Mouse (Mus musculus) heart, embryonic 12.5 days (tissue): Measurements from ENCODE around the gene Bin2. TPM values are rescaled to one million over a fixed set of nuclear protein-coding genes. Genes with fewer than 3 reads are reported as not detected.
"Not testable (repeated sequence)": the region's sequence is repeated elsewhere in the genome, so short reads cannot be mapped to it uniquely, and the experiment has no call there.

ENCODE experiments used
- ATAC-seq: fragments of 200-750 bp; cut with Nextera tagmentation; 2 replicates; pipeline ENCODE4 v1.8.0; 2017; ENCODE audit warnings: moderate TSS enrichment, moderate library complexity; ENCODE audit not compliant: insufficient number of reproducible peaks, low FRiP score
- H3K27ac ChIP-seq: fragments of 300-500 bp; sonication (generic); 2 replicates; pipeline ENCODE4 v1.5.1; 2016; ENCODE audit warnings: mild to moderate bottlenecking, moderate library complexity; ENCODE audit not compliant: poor library complexity, severe bottlenecking
- H3K27me3 ChIP-seq: fragments of 300-500 bp; sonication (generic); replicated peaks from 2 replicates; pipeline ENCODE4 v1.6.1; 2016; ENCODE audit warnings: mild to moderate bottlenecking, moderate library complexity
- H3K36me3 ChIP-seq: fragments of 300-500 bp; sonication (generic); 2 replicates; pipeline ENCODE4 v1.6.1; 2016; ENCODE audit warnings: mild to moderate bottlenecking, moderate library complexity
- H3K4me1 ChIP-seq: fragments of 300-500 bp; sonication (generic); replicated peaks from 2 replicates; pipeline ENCODE4 v1.6.1; 2016; ENCODE audit warnings: mild to moderate bottlenecking
- H3K4me2 ChIP-seq: fragments of 300-500 bp; sonication (generic); 2 replicates; pipeline ENCODE4 v1.6.1; 2016; ENCODE audit warnings: mild to moderate bottlenecking, moderate library complexity
- H3K4me3 ChIP-seq: fragments of 300-500 bp; sonication (generic); 2 replicates; pipeline ENCODE4 v1.5.1; 2016; ENCODE audit warnings: mild to moderate bottlenecking
- H3K9ac ChIP-seq: fragments of 300-500 bp; sonication (generic); 2 replicates; pipeline ENCODE4 v1.6.1; 2016; ENCODE audit warnings: mild to moderate bottlenecking, moderate library complexity
- H3K9me3 ChIP-seq: fragments of 300-500 bp; sonication (generic); replicated peaks from 2 replicates; pipeline ENCODE4 v1.6.1; 2016; ENCODE audit warnings: mild to moderate bottlenecking, moderate library complexity
- WGBS: fragments of 180-500 bp; shearing (Covaris S2); methylation state at CpG from one replicate; pipeline ENCODE4 v1.1.7; 2016; 5-methylcytosine and 5-hydroxymethylcytosine counted together
- polyA plus RNA-seq: library from polyadenylated mRNA; unstranded; fragments of >200 nt; fragmentation: Nextera tagmentation; extraction: Ambion mirVana; gene quantifications from 2 replicates; pipeline ENCODE4 v1.2.1, GENCODE M21; 2016

The Bin2 gene
- polyA plus RNA-seq, 1 experiment from 2014 or later, result 3.7 TPM

DNA sequence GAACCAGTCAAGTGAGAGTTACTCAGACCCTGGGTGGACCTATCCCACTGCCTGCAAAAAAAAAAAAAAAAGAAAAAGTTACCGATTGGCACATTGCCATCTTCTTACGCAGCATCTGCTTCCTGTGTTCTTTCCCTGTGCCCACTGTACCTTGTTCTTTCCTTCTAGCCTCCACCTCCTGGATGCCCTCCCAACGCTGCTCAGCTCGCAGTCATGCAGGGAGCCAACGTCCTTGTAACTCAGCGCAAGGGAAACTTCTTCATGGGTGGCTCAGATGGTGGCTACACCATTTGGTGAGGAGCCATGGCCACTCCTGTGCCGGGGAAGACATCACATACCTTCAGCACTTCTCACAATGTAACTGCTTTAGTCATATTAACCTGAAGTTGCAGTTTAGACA lies 50.2 kb downstream of the Bin2 start:
- Histone ChIP-seq H3K27me3 (no peaks in the 10 kb centered on the region), H3K36me3 (peaks cover 47% of the 10 kb centered on the region), H3K4me3 (no peak overlapping the region), H3K27ac (no peak overlapping the region), H3K4me2 (no peak overlapping the region), H3K4me1 (peaks cover 17% of the 10 kb centered on the region), H3K9me3 (no peaks in the 10 kb centered on the region), H3K9ac (no peak overlapping the region)
- ATAC-seq, result no peak
- 86% methylated on average over 7 of the region's 7 CpGs for WGBS

DNA sequence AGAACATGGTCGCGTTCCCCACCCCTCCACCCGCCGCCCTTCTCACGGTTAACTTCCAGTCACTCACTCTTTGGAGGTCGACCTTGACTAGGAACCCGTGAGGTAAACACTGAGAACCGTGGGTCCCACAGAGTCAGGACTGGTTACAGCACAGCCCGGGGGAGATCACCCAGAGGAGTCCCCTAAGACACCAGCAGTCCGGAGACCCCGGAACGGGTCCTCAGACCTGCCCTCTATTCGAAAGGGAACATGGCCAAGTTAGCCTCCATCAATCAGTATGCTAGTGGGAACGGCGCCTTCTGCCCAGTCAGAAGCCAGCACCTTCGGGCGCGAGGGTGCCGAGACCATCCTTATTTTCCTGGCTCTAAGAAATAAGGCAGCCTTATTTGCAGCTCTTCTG lies 53.1 kb downstream of the Bin2 start:
- ATAC-seq, result no peak
- no peaks in the 10 kb centered on the region for H3K9me3 ChIP-seq
- peaks cover 17% of the 10 kb centered on the region for H3K4me1 ChIP-seq
- H3K27ac ChIP-seq, result peak overlapping the region; percentile 99
- H3K9ac ChIP-seq, result peak overlapping the region; percentile 97
- peaks cover 39% of the 10 kb centered on the region for H3K36me3 ChIP-seq
- peak overlapping the region; percentile 80 for H3K4me2 ChIP-seq
- H3K4me3 ChIP-seq, result peak overlapping the region; percentile 99
- WGBS, result under 1% methylated on average over 19 of the region's 19 CpGs
- no peaks in the 10 kb centered on the region for H3K27me3 ChIP-seq

DNA sequence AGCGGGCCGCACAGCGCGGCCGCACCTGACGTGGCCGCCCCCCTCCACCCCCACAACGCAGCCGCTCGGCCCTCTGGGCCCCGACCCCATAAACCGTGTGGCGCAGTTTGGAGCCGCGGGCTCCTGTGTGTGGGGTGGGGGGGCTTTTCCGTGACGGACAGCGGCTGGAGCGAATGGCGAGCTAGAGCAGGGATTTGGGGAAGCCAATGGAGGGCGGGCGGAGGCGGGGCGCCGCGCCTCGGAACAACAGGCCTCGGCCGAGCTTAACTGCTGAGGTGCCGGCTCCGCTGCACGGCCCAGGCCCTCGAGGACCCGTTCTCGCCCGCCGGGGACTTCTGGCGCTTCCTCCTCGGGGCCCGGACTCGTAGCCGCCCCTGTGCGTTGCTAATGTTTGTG lies 53.5 kb downstream of the Bin2 start:
- peak; percentile 83 for ATAC-seq
- peak overlapping the region; percentile 99 for H3K27ac ChIP-seq
- H3K36me3 ChIP-seq, result peaks cover 36% of the 10 kb centered on the region
- H3K4me1 ChIP-seq, result peaks cover 17% of the 10 kb centered on the region
- H3K4me2 ChIP-seq, result peak overlapping the region; percentile 80
- no peaks in the 10 kb centered on the region for H3K9me3 ChIP-seq
- peak overlapping the region; percentile 99 for H3K4me3 ChIP-seq
- H3K9ac ChIP-seq, result peak overlapping the region; percentile 97
- WGBS, result under 1% methylated on average over 39 of the region's 43 CpGs
- no peaks in the 10 kb centered on the region for H3K27me3 ChIP-seq

DNA sequence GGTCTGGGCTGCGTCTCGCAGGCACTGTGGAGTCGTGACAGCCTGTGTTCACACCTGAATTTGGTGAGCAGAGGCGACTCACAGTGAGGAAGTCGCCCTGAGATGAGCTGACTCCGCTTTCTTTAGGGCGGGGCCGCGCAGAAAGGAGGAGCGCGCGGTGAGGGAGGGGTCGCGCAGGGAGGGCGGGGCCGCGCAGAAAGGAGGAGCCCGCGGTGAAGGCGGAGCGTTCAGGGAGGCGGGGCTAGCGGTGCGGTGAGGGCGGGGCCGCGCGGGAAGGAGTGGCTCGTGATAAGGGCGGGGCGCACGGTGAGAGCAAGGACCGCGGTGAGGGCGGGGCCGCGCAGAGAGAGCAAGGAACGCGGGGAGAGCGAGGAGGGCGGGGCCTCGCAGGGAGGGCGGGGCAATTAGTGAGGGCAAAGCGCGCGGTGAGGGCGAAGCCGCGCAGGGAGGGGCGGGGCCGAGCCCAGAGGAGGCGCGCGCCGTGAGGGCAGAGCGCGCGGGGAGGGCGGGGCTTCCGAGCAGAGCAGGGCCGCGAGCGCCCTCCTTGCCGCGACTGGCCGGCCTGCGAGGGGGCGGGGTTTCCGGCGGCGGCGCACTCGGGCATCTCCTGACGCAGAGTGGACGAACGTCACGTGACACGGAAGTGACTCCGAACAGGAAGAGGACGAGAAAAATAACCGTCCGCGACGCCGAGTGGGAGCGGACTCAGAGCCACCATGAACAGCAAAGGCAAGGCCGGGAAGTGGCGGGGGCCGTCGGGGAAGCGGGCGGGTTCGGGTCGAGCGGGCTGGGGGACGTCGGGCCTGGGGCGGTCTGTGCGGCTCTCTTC lies 54.1 kb downstream of the Bin2 start, which contains the start of gene Dazap2:
Gene Dazap2 (plus strand): TSS at position 354 of the 829 bp plus-strand sequence.
- Histone ChIP-seq H3K4me1 (peaks cover 17% of the 10 kb centered on the region), H3K9ac (peak within 1 kb of the TSS; percentile 97), H3K27ac (peak within 1 kb of the TSS; percentile 99), H3K4me3 (peak within 1 kb of the TSS; percentile 99), H3K9me3 (no peaks in the 10 kb centered on the region), H3K36me3 (peaks cover 31% of the 10 kb centered on the region), H3K27me3 (0 out of 2 replicates have a peak, but pooled peaks cover 1% of the 10 kb centered on the region), H3K4me2 (peak within 1 kb of the TSS; percentile 80)
- ATAC-seq, result peak; percentile 90
- under 1% methylated on average over 81 of the region's 99 CpGs for WGBS

- peak; percentile 56 for ATAC-seq
- Histone ChIP-seq H3K4me3 (peak overlapping the region; percentile 99), H3K9me3 (no peaks in the 10 kb centered on the region), H3K27ac (peak overlapping the region; percentile 66), H3K4me1 (peaks cover 17% of the 10 kb centered on the region), H3K36me3 (peaks cover 24% of the 10 kb centered on the region), H3K4me2 (peak overlapping the region; percentile 76), H3K9ac (peak overlapping the region; percentile 71), H3K27me3 (peaks cover 6% of the 10 kb centered on the region; the same call in 1 of the 2 replicates)
- WGBS, result 10% methylated on average over 43 of the region's 43 CpGs
These were observed 54.9 kb downstream of the Bin2 start for GRCm38 (mm10) chr15:100614218-100614995.

GRCm38 (mm10) chr15:100613584-100613983 lies 55.8 kb downstream of the Bin2 start:
- peak overlapping the region; percentile 64 for H3K4me2 ChIP-seq
- H3K9ac ChIP-seq, result peak overlapping the region; percentile 44; the same call in 1 of the 2 replicates
- no peak for ATAC-seq
- H3K36me3 ChIP-seq, result peaks cover 16% of the 10 kb centered on the region
- peaks cover 6% of the 10 kb centered on the region; the same call in 1 of the 2 replicates for H3K27me3 ChIP-seq
- H3K27ac ChIP-seq, result no peak overlapping the region
- H3K9me3 ChIP-seq, result no peaks in the 10 kb centered on the region
- WGBS, result 9% methylated on average over 16 of the region's 16 CpGs
- peak overlapping the region; percentile 30 for H3K4me3 ChIP-seq
- peaks cover 17% of the 10 kb centered on the region for H3K4me1 ChIP-seq

GRCm38 (mm10) chr15:100612432-100612831 lies 56.9 kb downstream of the Bin2 start:
- H3K9ac ChIP-seq, result no peak overlapping the region
- H3K36me3 ChIP-seq, result peaks cover 4% of the 10 kb centered on the region
- H3K9me3 ChIP-seq, result no peaks in the 10 kb centered on the region
- peaks cover 6% of the 10 kb centered on the region; the same call in 1 of the 2 replicates for H3K27me3 ChIP-seq
- no peak overlapping the region for H3K4me2 ChIP-seq
- H3K27ac ChIP-seq, result no peak overlapping the region
- H3K4me1 ChIP-seq, result peaks cover 17% of the 10 kb centered on the region
- no peak overlapping the region for H3K4me3 ChIP-seq
- ATAC-seq, result no peak
- 67% methylated on average over 2 of the region's 2 CpGs for WGBS

DNA sequence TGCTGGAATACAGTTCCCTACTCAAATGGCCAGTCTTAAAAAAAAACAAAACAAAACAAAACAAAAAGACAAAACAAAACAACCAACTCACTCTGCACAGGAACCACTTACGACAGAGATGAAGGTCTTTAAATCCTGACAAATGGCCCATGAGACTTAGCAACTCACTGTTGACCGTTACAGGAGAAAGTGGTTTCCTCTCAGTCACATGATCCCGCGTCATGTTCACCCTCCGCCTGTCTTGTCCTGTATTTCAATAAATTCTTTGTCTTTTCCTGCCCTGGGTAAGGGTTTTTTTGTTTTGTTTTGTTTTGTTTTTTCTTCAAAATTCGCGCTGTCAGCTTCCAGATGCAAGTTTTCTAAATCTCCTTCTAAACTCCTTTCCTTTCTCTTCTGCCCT lies 57.4 kb downstream of the Bin2 start:
- ATAC-seq, result no peak
- H3K4me1 ChIP-seq, result peaks cover 17% of the 10 kb centered on the region
- 80% methylated on average over 7 of the region's 7 CpGs for WGBS

DNA sequence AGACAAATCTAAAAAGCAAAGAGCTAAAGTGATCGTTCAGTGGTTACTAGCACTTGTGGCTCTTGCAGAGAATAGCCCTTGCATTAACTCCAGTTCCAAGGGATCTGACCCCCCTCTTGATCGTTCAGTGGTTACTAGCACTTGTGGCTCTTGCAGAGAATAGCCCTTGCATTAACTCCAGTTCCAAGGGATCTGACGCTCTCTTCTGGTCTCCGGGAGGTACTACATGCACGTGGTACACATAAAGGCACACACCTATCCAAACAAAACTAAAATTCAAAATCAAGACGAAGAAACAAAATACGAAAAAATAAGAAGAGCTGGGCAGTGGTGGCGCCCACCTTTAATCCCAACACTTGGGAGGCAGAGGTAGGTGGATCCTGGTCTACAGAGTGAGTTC lies 62.7 kb downstream of the Bin2 start:
- not testable (repeated sequence) for ATAC-seq, H3K4me2 ChIP-seq, H3K9ac ChIP-seq, H3K4me3 ChIP-seq, H3K4me1 ChIP-seq, H3K36me3 ChIP-seq, H3K27ac ChIP-seq, H3K9me3 ChIP-seq
- WGBS, result 82% methylated on average over 8 of the region's 8 CpGs
- peaks cover 18% of the 10 kb centered on the region for H3K27me3 ChIP-seq

More for the DNA sequence above, 57.4 kb downstream of the Bin2 start:
- Histone ChIP-seq H3K9me3 (no peaks in the 10 kb centered on the region), H3K4me3 (no peak overlapping the region), H3K27me3 (peaks cover 6% of the 10 kb centered on the region; the same call in 1 of the 2 replicates), H3K4me2 (no peak overlapping the region), H3K9ac (no peak overlapping the region), H3K27ac (no peak overlapping the region), H3K36me3 (0 out of 2 replicates have a peak, but pooled peaks cover 1% of the 10 kb centered on the region)

DNA sequence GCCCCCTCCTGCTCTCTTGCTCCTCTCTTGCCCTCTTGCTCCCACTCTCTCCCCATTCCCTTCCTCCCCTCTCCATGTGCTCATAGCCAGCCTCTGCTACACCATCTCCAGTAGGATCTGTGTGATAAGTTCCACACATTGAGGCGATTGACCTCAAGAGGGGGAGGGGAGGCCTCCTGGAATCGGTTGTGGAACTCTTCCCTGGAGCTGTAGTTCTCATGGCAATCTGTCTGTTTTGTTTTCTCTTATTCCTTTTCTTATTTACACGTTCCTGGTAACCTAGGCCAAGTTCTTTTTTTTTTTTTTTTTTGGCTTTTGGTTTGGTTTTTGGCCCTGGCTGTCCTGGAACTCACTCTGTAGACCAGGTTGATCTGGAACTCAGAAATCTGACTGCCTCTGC lies 67.7 kb downstream of the Bin2 start:
- Histone ChIP-seq H3K27ac (no peak overlapping the region), H3K4me3 (no peak overlapping the region), H3K27me3 (peaks cover 27% of the 10 kb centered on the region), H3K4me1 (peaks cover 14% of the 10 kb centered on the region), H3K36me3 (no peaks in the 10 kb centered on the region), H3K9ac (no peak overlapping the region), H3K9me3 (no peaks in the 10 kb centered on the region), H3K4me2 (no peak overlapping the region)
- ATAC-seq, result no peak
- 36% methylated on average over 3 of the region's 3 CpGs for WGBS

DNA sequence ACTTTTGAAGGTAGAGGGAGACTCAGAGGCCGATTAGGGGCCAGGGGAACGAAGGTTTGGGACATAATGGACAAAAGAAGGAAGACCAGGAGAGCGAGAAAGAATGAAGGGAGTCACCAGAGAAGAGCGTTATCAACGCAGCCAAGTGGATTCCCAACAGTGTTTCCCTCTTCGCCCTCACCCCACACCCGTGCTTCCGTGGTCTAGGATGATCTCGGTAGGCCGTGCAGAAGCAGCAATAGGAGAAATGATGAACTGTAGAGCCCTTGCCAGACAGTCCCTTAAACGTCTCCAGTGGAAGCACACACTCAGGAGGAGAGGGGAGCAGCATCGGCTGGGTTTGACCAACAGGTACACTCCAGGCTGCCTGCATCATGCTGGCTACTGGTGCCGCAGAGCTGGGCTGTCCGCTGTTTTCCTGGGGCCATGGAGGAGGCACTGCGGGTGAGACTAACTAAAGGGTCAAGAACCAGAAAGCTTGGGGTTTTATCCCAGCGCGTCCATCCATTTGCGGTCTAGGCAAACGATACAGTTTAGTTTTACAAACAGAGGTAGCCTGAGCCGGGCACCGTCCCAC lies 68.6 kb downstream of the Bin2 start:
- Histone ChIP-seq H3K36me3 (no peaks in the 10 kb centered on the region), H3K9ac (no peak overlapping the region), H3K4me1 (peaks cover 14% of the 10 kb centered on the region), H3K27ac (no peak overlapping the region), H3K4me3 (peak overlapping the region; percentile 67), H3K9me3 (no peaks in the 10 kb centered on the region), H3K4me2 (peak overlapping the region; percentile 99), H3K27me3 (peaks cover 27% of the 10 kb centered on the region)
- 16% methylated on average over 21 of the region's 21 CpGs for WGBS
- ATAC-seq, result no peak
